Mouse (Mus musculus) forebrain, postnatal 0 days (tissue): ENCODE data around the gene Apof. TPM values are rescaled to one million over a fixed set of nuclear protein-coding genes. Genes with fewer than 3 reads are reported as not detected.

ENCODE experiments used
- ATAC-seq: fragments of 200-750 bp; cut with Nextera tagmentation; 2 replicates; pipeline ENCODE4 v1.8.0; 2017; ENCODE audit warnings: mild to moderate bottlenecking, moderate library complexity
- DNase-seq: peaks from one replicate; pipeline ENCODE4 v3.0.0-alpha.2; 2015
- H3K27ac ChIP-seq: fragments of 300-500 bp; sonication (generic); 2 replicates; pipeline ENCODE4 v1.5.1; 2014; ENCODE audit warnings: low read depth, mild to moderate bottlenecking, antibody characterized with exemption, low read length, moderate library complexity, mixed read lengths
- H3K27me3 ChIP-seq: fragments of 300-500 bp; sonication (generic); 2 replicates; pipeline ENCODE4 v1.6.1; 2014; ENCODE audit warnings: mild to moderate bottlenecking, low read length, mixed read lengths; ENCODE audit not compliant: insufficient read depth
- H3K36me3 ChIP-seq: fragments of 300-500 bp; sonication (generic); 2 replicates; pipeline ENCODE4 v1.6.1; 2014; ENCODE audit warnings: mild to moderate bottlenecking, moderate library complexity; ENCODE audit not compliant: insufficient read depth
- H3K4me1 ChIP-seq: fragments of 300-500 bp; sonication (generic); 2 replicates; pipeline ENCODE4 v1.6.1; 2014; ENCODE audit warnings: antibody characterized with exemption; ENCODE audit not compliant: insufficient read depth
- H3K4me2 ChIP-seq: fragments of 300-500 bp; sonication (generic); 2 replicates; pipeline ENCODE4 v1.6.1; 2014; ENCODE audit warnings: low read depth, mild to moderate bottlenecking, moderate library complexity
- H3K4me3 ChIP-seq: fragments of 300-500 bp; sonication (generic); 2 replicates; pipeline ENCODE4 v1.5.1; 2014; ENCODE audit warnings: low read depth, low read length, mixed read lengths
- H3K9ac ChIP-seq: fragments of 300-500 bp; sonication (generic); 2 replicates; pipeline ENCODE4 v1.6.1; 2014; ENCODE audit warnings: mild to moderate bottlenecking
- H3K9me3 ChIP-seq: fragments of 300-500 bp; sonication (generic); 2 replicates; pipeline ENCODE4 v1.6.1; 2016; ENCODE audit warnings: low read length
- CTCF ChIP-seq: sonication (generic); IDR thresholded peaks from 2 replicates; pipeline ENCODE4 v1.5.1; 2016; ENCODE audit warnings: antibody characterized with exemption, control low read depth, low read depth
- WGBS: fragments of 180-500 bp; shearing (Covaris S2); extraction: QIAGEN DNeasy Blood & Tissue Kit; methylation state at CpG from one replicate; pipeline ENCODE4 v1.1.7; 2014; 5-methylcytosine and 5-hydroxymethylcytosine counted together
- polyA plus RNA-seq: library from polyadenylated mRNA; unstranded; fragments of >200 nt; fragmentation: Nextera tagmentation; extraction: Ambion mirVana; gene quantifications from 2 replicates; pipeline ENCODE4 v1.2.1, GENCODE M21; 2015
- total RNA-seq: library from RNA; depleted of rRNA; stranded (reverse); fragments of >200 nt; gene quantifications from 2 replicates; pipeline ENCODE4 v1.2.3, GENCODE M21; 2014; rRNA removed

Apof gene
- total and polyA plus RNA-seq, 2 experiments from 2014 or later: 0.12 to 0.38 TPM

DNA sequence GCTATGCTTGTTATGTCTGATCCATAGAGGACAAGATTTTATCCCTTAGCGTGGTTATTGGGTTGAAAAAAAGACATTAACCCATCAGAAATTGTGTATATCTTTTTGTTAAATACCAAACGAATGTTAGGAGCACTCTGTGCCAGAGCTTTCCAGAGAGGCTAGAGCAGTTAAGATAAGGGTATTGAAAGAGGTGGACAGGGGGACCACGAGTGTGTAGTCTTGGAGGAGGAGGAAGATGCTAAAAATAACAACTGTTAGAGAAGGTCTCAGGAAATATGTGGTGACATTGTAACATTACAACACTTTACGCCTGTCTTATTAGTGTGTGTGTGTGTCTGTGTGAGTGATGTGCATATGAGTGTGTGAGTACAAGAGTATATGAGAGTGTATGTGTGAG is 42.4 kb downstream of the Apof start:
- peaks cover 52% of the 10 kb centered on the region for H3K36me3 ChIP-seq
- H3K9ac ChIP-seq: no peak overlapping the region
- DNase-seq (no peak), ATAC-seq (no peak)
- 88% methylated on average over 4 of the region's 4 CpGs for WGBS
- no peaks in the 10 kb centered on the region for H3K27me3 ChIP-seq
- H3K27ac ChIP-seq: no peak overlapping the region
- H3K9me3 ChIP-seq: no peaks in the 10 kb centered on the region
- no peak overlapping the region for H3K4me3 ChIP-seq
- no peaks in the 10 kb centered on the region for H3K4me1 ChIP-seq
- no peak for TF ChIP-seq CTCF
- no peak overlapping the region for H3K4me2 ChIP-seq

DNA sequence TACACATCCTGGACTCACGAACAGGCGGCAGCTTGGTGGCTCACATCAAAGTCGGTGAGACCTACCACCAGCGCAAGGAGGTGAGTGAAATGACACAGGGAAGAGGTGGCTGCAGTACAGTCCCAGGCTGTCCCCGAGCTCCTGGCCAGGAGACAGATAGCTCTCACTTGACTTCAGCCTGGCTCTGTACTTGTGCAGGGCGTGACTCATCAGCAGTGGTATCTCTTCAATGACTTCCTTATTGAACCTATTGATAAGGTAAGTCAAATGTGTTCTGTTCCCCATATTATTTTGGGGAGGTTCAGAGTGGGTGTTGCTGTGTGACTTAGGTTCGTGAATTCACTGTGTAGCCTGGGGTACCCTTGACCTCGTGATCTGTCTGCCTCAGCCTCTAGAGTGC is 47.1 kb downstream of the Apof start:
- DNase-seq: no peak
- Histone ChIP-seq H3K4me1 (no peaks in the 10 kb centered on the region), H3K9me3 (no peaks in the 10 kb centered on the region), H3K27me3 (no peaks in the 10 kb centered on the region), H3K36me3 (peaks cover 71% of the 10 kb centered on the region), H3K9ac (no peak overlapping the region), H3K27ac (no peak overlapping the region), H3K4me3 (no peak overlapping the region), H3K4me2 (no peak overlapping the region)
- TF ChIP-seq CTCF: no peak
- 95% methylated on average over 8 of the region's 8 CpGs for WGBS
- no peak for ATAC-seq

Other genes with a start within 250 kb of the Apof start
- 630 and 780 TPM in 2 replicates for gene Naca, start 233.1 kb upstream of the Apof start, total RNA-seq
- gene Naca, start 233.1 kb upstream of the Apof start, polyA plus RNA-seq: 527 and 662 TPM in 2 replicates
- 146 and 157 TPM in 2 replicates for gene Ptges3, start 209.7 kb upstream of the Apof start, total RNA-seq
- 439 and 454 TPM in 2 replicates for gene Ptges3, start 209.7 kb upstream of the Apof start, polyA plus RNA-seq
- gene Atp5b, start 185.4 kb upstream of the Apof start, total RNA-seq: 2,470 and 2,914 TPM in 2 replicates
- 2,164 and 2,181 TPM in 2 replicates for gene Atp5b, start 185.4 kb upstream of the Apof start, polyA plus RNA-seq
- gene Baz2a, start 177.1 kb upstream of the Apof start, total RNA-seq: 9.3 and 10.0 TPM in 2 replicates
- 3.8 and 7.0 TPM in 2 replicates for gene Baz2a, start 177.1 kb upstream of the Apof start, polyA plus RNA-seq
- gene Rbms2, start 88.4 kb upstream of the Apof start, total RNA-seq: 6.3 and 9.9 TPM in 2 replicates
- gene Rbms2, start 88.4 kb upstream of the Apof start, polyA plus RNA-seq: 4.7 and 5.6 TPM in 2 replicates
- 1.00 and 2.1 TPM in 2 replicates for gene Gls2, start 74.2 kb upstream of the Apof start, total RNA-seq
- gene Gls2, start 74.2 kb upstream of the Apof start, polyA plus RNA-seq: 1.1 and 1.2 TPM in 2 replicates
- 20.7 and 20.8 TPM in 2 replicates for gene Spryd4, start 56.9 kb upstream of the Apof start, total RNA-seq
- gene Spryd4, start 56.9 kb upstream of the Apof start, polyA plus RNA-seq: 19.6 and 22.7 TPM in 2 replicates
- gene Mip, start 42.8 kb upstream of the Apof start, total RNA-seq: 0.05 TPM in 1 of 2 replicates, not detected in the other
- not detected in 2 replicates for gene Mip, start 42.8 kb upstream of the Apof start, polyA plus RNA-seq
- 9.3 and 11.7 TPM in 2 replicates for gene Timeless, start 36.6 kb upstream of the Apof start, total RNA-seq
- gene Timeless, start 36.6 kb upstream of the Apof start, polyA plus RNA-seq: 7.7 and 9.9 TPM in 2 replicates
- not detected in 2 replicates for gene Apon, start 14.6 kb upstream of the Apof start, total RNA-seq
- gene Apon, start 14.6 kb upstream of the Apof start, polyA plus RNA-seq: not detected in 2 replicates
- gene Stat2, start 1.9 kb downstream of the Apof start, total RNA-seq: 7.2 and 8.1 TPM in 2 replicates
- 6.8 and 10.3 TPM in 2 replicates for gene Stat2, start 1.9 kb downstream of the Apof start, polyA plus RNA-seq
- 0.31 TPM in 1 of 2 replicates, not detected in the other for gene Il23a, start 30.1 kb downstream of the Apof start, total RNA-seq
- gene Il23a, start 30.1 kb downstream of the Apof start, polyA plus RNA-seq: not detected in 2 replicates
- 14.9 and 20.0 TPM in 2 replicates for gene Pan2, start 34.7 kb downstream of the Apof start, total RNA-seq
- gene Pan2, start 34.7 kb downstream of the Apof start, polyA plus RNA-seq: 9.6 and 11.9 TPM in 2 replicates
- 50.1 and 57.5 TPM in 2 replicates for gene Cnpy2, start 53.8 kb downstream of the Apof start, total RNA-seq
- 179 and 205 TPM in 2 replicates for gene Cnpy2, start 53.8 kb downstream of the Apof start, polyA plus RNA-seq
- 205 and 250 TPM in 2 replicates for gene Cs, start 69.1 kb downstream of the Apof start, total RNA-seq
- 203 and 255 TPM in 2 replicates for gene Cs, start 69.1 kb downstream of the Apof start, polyA plus RNA-seq
- gene Coq10a, start 100.3 kb downstream of the Apof start, total RNA-seq: 34.0 and 41.6 TPM in 2 replicates
- gene Coq10a, start 100.3 kb downstream of the Apof start, polyA plus RNA-seq: 48.2 and 50.0 TPM in 2 replicates
- 22.3 and 32.6 TPM in 2 replicates for gene Ankrd52, start 108.4 kb downstream of the Apof start, total RNA-seq
- gene Ankrd52, start 108.4 kb downstream of the Apof start, polyA plus RNA-seq: 4.7 and 7.7 TPM in 2 replicates
- 0.24 and 0.69 TPM in 2 replicates for gene Slc39a5, start 132.6 kb downstream of the Apof start, total RNA-seq
- 0.10 and 0.42 TPM in 2 replicates for gene Slc39a5, start 132.6 kb downstream of the Apof start, polyA plus RNA-seq
- 82.2 and 90.1 TPM in 2 replicates for gene Nabp2, start 142.8 kb downstream of the Apof start, total RNA-seq
- gene Nabp2, start 142.8 kb downstream of the Apof start, polyA plus RNA-seq: 158 and 159 TPM in 2 replicates
- 118 and 129 TPM in 2 replicates for gene Rnf41, start 143.0 kb downstream of the Apof start, total RNA-seq
- 95.9 and 108 TPM in 2 replicates for gene Rnf41, start 143.0 kb downstream of the Apof start, polyA plus RNA-seq
- gene Smarcc2, start 190.6 kb downstream of the Apof start, total RNA-seq: 197 and 223 TPM in 2 replicates
- 117 and 134 TPM in 2 replicates for gene Smarcc2, start 190.6 kb downstream of the Apof start, polyA plus RNA-seq
- gene Myl6, start 225.5 kb downstream of the Apof start, total RNA-seq: 694 and 855 TPM in 2 replicates
- gene Myl6, start 225.5 kb downstream of the Apof start, polyA plus RNA-seq: 844 and 972 TPM in 2 replicates
- 23.7 and 31.4 TPM in 2 replicates for gene Myl6b, start 230.0 kb downstream of the Apof start, total RNA-seq
- gene Myl6b, start 230.0 kb downstream of the Apof start, polyA plus RNA-seq: 4.5 and 4.8 TPM in 2 replicates